Mouse (Mus musculus) lung, postnatal 0 days (tissue): ENCODE results near the gene Csrp2.

Source experiments
- CTCF ChIP-seq: IDR thresholded peaks from 2 replicates; pipeline ENCODE4 v1.5.1; 2016; ENCODE audit warnings: antibody characterized with exemption, mild to moderate bottlenecking
- EP300 ChIP-seq: IDR thresholded peaks from 2 replicates; pipeline ENCODE4 v1.6.1; 2016; ENCODE audit warnings: antibody characterized with exemption, mild to moderate bottlenecking, control low read depth

DNA sequence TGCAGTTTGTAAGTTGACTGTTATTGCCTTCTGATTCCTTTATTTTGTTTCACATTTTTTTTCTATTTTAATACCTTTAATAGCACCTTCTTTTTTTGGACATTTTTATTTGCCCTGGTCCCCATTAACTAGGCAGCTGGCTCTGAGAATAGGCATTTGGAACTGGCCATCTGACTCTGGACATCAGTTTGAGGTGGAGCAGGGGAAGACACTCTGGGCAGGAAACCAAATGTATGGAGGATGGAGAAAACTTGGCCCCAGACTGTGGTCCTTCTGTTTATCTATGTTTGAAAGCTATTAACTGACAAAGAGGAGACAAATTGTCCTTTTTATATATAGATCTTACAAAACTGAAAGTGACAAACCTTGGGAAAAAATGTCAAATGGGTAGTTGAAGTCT is 36.9 kb upstream of the Csrp2 start:
- TF ChIP-seq CTCF (no peak), EP300 (no peak)
